Mouse (Mus musculus): Measurements from ENCODE around the gene Fut1.

Fut1 gene

DNA sequence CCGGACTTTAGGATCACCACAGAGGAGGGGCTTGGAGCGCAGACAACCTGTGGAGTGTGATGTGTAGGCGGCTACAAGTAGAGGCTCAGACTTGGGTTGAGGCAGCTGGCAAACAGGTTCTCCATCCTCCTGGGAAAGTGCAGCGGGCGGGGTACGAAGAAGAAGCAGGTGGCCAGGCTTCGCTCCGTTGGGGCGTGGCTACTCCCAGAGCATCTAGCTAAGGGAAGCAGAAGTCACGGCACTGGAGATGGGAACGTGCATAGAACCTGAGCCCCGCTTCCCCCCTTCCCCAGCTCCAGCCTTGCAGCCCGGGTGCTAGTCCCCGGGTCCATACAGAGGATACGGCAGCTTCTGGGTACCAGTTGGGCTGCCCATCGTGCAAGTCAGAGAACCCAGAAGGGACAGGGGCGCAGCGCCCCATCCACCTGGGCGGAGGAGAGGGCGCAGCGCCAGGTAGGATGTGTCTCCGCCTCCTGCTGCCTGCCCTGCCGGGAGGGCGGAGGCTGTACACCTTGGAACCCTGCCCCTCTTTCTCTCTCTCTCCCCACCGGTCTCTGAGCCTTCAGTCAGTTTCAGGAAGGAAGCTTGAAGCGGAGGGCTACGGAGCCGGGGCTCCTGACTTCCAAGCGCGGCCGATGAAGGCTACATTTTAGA lies at the start of gene Fut1:
TSS of gene Fut1 (plus strand) at position 248 of the 654 bp plus-strand sequence.
- in situ Hi-C loops (cut with MboI, MseI): no loop called here

DNA sequence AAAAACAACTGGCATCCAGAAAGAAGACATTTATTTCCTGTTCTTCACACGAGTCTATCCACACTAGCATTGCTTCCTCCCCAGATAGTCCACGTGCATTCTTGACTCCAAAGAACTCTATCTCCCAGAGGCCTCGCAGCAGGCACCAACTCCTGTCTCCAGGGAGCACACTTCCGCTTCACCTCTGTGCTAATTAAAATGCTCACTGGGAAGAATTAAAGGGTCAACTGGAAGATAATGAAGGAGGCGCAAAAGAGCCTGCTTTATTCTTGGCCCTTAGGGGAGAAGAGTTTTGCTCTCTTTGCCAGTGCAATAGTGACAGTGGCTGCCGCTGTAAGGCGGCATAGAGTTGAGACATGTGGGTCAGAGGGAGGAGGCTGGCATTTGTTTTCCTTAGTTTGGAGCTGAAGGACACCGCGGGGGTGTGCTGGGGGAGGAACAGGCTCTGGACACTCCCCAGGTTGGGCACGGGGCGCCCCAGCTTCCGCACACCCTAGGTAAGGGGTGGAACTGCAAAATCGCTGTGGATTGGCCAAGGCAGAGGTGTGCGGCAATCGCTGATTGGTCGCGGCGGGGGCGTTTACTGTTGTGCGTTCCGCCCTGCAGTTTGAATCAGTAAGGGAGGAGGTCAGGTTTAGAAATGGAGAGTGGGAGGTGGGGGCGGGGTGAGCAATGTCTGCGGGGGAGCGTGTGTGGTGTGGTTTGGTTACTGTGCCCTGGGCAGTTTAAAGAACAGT lies 49.1 kb upstream of the Fut1 start:
- in situ Hi-C loops (cut with MboI, MseI): no loop called here

- in situ Hi-C loops (cut with MboI, MseI): no loop called here
These were observed 48.3 kb upstream of the Fut1 start for GRCm38 (mm10) chr7:45568601-45569473.

GRCm38 (mm10) chr7:45570103-45570741 lies 46.9 kb upstream of the Fut1 start, which contains the start of gene Bcat2:
Gene Bcat2 (plus strand): TSS chr7:45570153.
- in situ Hi-C loops (cut with MboI, MseI): no loop called here

DNA sequence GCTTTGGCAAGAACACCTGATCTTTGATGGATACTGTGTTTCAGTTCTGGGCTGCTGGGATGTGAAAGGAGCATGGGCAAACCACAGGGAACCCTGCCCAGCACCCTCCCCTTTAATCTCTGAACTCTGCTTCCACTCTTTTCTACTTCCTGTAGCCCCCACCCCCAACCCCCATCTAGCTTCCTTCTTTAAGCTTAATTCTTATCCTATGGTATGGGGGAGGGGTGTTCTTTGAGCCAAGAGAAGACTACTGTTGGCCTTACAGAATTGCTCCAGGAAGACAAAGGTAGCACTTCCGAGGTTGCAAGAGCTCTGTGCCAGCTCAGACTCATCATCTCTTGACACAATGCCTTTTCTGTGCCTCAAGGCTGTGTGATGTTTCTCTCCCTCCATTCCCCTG lies 45.1 kb upstream of the Fut1 start:
- in situ Hi-C loops (cut with MboI, MseI): no loop called here

DNA sequence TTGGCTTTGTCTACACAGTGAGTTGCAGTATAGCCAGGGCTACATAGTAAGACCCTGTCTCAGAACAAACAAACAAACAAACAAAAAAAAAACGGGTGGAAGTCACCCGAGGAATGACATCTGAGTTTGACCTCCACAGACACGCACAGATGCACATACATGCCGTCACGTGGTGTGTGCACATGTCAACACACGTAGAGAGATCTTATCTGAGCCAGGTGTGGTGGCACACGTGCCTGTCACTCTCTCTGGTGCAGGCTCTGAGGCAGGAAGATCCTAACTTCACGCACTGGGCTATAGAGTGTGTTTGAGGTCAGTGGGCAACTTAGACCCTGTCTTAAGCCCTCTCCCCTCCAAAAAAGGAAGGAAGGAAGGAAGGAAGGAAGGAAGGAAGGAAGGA lies 43.1 kb upstream of the Fut1 start:
- in situ Hi-C loops (cut with MboI, MseI): no loop called here

GRCm38 (mm10) chr7:45574472-45575379 lies 42.4 kb upstream of the Fut1 start:
- in situ Hi-C loops (cut with MboI, MseI): no loop called here

GRCm38 (mm10) chr7:45585923-45586322 lies 31.2 kb upstream of the Fut1 start:
- in situ Hi-C loops (cut with MboI, MseI): no loop called here

DNA sequence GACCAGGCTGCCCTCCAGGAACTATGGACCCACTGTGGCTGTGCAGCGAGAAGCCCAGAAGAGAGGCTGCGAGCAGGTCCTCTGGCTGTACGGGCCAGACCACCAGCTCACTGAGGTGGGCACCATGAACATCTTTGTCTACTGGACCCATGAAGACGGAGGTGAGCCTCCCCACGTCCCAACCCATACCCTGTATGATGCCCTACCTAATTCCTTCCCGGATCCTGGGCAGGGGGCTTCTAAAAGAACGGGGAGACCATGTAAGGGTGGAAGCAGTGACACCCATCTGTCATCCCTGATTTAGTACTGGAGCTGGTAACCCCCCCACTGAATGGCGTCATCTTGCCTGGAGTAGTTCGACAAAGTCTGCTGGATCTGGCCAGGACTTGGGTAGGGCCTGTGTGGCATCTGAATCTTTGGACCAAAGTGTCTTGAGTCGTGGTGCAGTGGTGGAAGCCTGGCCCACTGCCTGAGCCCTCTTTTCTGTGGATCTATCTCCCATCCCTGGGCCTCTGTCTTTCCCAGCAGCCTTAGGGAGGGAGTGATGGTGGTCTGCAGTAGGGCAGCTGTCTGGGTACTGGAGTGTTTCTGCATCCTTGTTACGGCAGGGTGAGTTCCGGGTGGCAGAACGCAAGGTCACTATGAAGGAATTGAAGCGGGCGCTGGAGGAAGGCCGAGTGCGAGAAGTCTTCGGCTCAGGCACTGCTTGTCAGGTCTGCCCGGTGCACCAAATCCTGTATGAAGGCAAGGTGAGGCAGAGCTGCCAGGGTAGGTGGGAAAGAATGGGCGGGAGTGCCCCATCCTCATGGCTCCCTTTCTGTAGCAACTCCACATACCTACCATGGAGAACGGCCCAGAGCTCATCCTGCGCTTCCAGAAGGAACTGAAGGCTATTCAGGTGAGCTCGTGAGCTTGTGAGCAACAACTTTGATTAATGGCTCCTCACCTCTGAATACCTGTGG lies 29.2 kb upstream of the Fut1 start:
- in situ Hi-C loops (cut with MboI, MseI): no loop called here

DNA sequence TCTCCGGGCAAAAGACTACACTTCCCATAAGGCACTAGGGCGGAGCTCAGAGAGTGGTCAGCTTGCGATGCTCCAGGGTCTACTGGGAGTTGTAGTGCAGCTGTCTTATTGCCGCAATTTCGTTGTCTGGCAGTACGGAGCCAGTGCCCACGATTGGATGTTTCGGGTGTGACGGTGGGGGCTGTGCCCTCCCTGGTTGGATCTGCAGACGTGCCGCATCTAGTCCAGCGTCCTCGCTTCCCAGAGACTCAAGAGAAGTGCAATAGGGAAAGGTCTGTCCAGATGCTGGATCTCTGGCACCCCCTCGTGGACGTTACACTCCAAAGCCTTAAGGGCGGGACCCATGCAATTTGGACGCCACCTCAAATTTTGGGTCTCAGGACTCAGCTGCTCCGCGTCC lies 27.9 kb upstream of the Fut1 start:
- in situ Hi-C loops (cut with MboI, MseI): no loop called here

- in situ Hi-C loops (cut with MboI, MseI): loop anchor here in 1 of 2 experiments (5.0 kb wide), 1 partner anchor 82 kb away; no protein-coding TSS in a partner anchor
These were observed 27.2 kb upstream of the Fut1 start for GRCm38 (mm10) chr7:45589898-45590297.

GRCm38 (mm10) chr7:45590874-45591273 lies 26.2 kb upstream of the Fut1 start:
- in situ Hi-C loops (cut with MboI, MseI): loop anchor here in 1 of 2 experiments (5.0 kb wide), 1 partner anchor 81 kb away; no protein-coding TSS in a partner anchor

DNA sequence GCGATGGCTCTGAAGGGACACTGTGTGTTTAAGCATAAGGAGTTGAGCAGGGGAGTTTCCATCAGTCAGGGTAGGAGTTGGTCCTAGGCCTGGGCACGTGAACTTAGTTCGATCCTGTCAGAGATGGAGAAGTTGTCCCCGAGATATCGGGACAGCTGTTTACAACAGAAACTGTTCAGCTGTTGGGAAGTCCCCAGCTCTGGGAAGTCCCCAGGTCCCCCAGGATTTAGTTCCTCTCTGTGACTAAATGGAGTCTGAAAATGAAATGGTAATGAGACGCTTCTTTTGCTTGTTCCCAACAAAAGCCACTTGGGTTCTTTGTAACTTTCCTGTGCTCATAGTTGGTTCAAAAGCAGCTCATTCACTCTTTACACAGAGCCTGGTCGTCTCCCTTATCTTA lies 25.2 kb upstream of the Fut1 start:
- in situ Hi-C loops (cut with MboI, MseI): loop anchor here in 1 of 2 experiments (5.0 kb wide), 1 partner anchor 80 kb away; no protein-coding TSS in a partner anchor

DNA sequence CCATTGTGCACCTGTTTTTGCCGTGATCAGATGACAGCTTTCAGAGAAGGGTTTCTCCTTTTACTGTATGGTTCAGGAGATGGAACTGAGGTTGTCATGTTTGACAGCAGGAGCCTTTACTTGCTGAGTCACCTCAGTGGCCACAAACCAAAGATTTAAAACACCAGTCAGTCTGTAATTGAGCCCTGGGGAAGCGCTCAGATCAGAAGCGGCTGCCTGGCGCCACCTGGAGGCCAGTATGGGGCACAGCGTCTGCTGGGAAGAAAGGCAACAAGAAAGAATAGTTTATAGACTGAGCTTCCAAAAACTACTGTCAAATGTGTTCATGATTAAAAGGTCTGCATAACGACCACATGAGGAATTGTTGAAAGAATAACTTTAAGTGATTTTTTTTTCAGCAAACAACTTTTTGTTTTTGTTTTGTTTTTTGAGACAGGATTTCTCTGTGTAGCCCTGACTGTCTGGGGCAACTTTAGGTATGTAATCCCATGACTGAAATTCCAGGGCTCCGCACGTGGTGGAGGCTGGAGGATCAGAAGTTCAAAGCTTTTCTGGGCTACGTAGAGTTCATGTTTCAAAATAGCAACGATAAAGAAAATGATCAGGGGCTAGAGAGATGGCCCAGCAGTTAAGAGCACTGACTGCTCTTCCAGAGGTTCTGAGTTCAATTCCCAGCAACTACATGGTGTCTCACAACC lies 23.8 kb upstream of the Fut1 start:
- in situ Hi-C loops (cut with MboI, MseI): loop anchor here in 1 of 2 experiments (5.0 kb wide), 1 partner anchor 79 kb away; no protein-coding TSS in a partner anchor

DNA sequence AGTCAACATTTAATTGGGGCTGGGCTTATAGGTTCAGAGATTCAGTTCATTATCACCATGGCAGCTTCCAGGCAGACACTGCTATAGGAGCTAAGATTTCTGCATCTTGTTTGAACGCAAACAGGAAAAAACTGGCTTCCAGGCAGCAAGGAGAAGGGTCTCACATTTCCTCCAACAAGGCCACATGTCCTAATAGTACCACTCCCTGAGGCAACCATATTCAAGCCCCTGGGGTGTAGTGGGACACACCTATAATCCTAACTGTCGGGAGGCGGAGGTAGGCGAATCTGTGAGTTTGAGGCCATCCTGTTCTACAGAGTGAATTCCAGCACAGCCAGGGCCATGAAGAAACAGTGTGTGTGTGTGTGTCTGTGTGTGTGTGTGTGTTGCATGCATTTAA lies 21.9 kb upstream of the Fut1 start:
- in situ Hi-C loops (cut with MboI, MseI): no loop called here

- in situ Hi-C loops (cut with MboI, MseI): no loop called here
These were observed 21.0 kb upstream of the Fut1 start for GRCm38 (mm10) chr7:45596107-45596506.

- in situ Hi-C loops (cut with MboI, MseI): no loop called here
These were observed 20.1 kb upstream of the Fut1 start for GRCm38 (mm10) chr7:45597013-45597412.

DNA sequence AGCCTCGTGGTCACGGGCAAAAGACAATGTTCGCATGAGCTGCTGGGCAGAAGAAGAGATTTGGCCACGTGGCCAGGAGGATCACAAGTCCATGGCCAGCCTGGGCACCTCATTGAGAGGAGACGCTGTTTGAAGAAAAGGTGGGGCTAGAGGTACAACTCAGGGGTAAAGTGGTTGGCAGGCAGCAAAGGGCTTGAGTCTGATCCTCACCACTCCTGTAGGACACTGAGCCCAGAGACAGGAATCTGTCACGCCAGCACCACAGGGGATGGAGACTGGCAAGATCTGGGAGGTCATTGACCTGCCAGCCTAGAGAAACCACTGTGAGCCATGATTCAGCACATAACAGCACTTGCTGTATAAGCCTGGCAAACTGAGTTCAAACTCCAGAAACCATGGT lies 19.6 kb upstream of the Fut1 start:
- in situ Hi-C loops (cut with MboI, MseI): no loop called here

All from T-helper 17 cell (primary cell).